Mouse (Mus musculus) myocyte (in vitro differentiated cells): ENCODE results near the gene Gm10277. TPM values are rescaled to one million over a fixed set of nuclear protein-coding genes. Genes with fewer than 3 reads are reported as not detected.

Experiments
- H3K27me3 ChIP-seq: one replicate; pipeline ENCODE4 v1.6.1; 2011; ENCODE audit not compliant: control insufficient read depth, insufficient read depth, insufficient read length
- H3K36me3 ChIP-seq: one replicate; pipeline ENCODE4 v1.6.1; 2011; ENCODE audit not compliant: control insufficient read depth, insufficient read depth
- H3K4me2 ChIP-seq: one replicate; pipeline ENCODE4 v1.6.1; 2011; ENCODE audit warnings: low read depth, control low read depth
- H3K4me3 ChIP-seq: one replicate; pipeline ENCODE4 v1.5.1; 2011; ENCODE audit warnings: mild to moderate bottlenecking, control low read depth, moderate library complexity
- H3K79me2 ChIP-seq: one replicate; pipeline ENCODE4 v1.6.1; 2011; ENCODE audit not compliant: control insufficient read depth, insufficient read depth
- H3ac ChIP-seq: one replicate; pipeline ENCODE4 v1.6.1; 2011; ENCODE audit not compliant: control insufficient read depth, insufficient read length
- CEBPB ChIP-seq: IDR thresholded peaks from 2 replicates; pipeline ENCODE4 v1.6.1; 2011; ENCODE audit warnings: mild to moderate bottlenecking, moderate library complexity; ENCODE audit not compliant: poor library complexity, insufficient read depth, severe bottlenecking
- E2F4 ChIP-seq: IDR thresholded peaks from one replicate; pipeline ENCODE4 v1.6.1; 2011; ENCODE audit warnings: mild to moderate bottlenecking, control low read depth, moderate library complexity; ENCODE audit not compliant: insufficient read depth
- MAX ChIP-seq: IDR thresholded peaks from one replicate; pipeline ENCODE4 v1.6.1; 2011; ENCODE audit warnings: low read depth, mild to moderate bottlenecking, control low read depth
- MYOD1 ChIP-seq, 3 experiments: IDR thresholded peaks; one replicate each; pipeline ENCODE4 v1.6.1; 2011; ENCODE audit warnings: control low read depth in 2 of 3, low read depth in 2 of 3, mild to moderate bottlenecking in 2 of 3, moderate library complexity in 1 of 3; ENCODE audit not compliant: insufficient read length in 2 of 3, control insufficient read depth in 1 of 3
- MYOG ChIP-seq, 3 experiments: IDR thresholded peaks; one replicate each; pipeline ENCODE4 v1.6.1; 2011; ENCODE audit warnings: control low read depth in 2 of 3, low read depth in 2 of 3, mild to moderate bottlenecking in 2 of 3; ENCODE audit not compliant: insufficient read length in 2 of 3, control insufficient read depth in 1 of 3, insufficient read depth in 1 of 3
- POLR2A ChIP-seq: IDR thresholded peaks from one replicate; pipeline ENCODE4 v1.6.1; 2011; ENCODE audit warnings: low read depth, mild to moderate bottlenecking, control low read depth, moderate library complexity; ENCODE audit not compliant: insufficient read length
- POLR2AphosphoS2 ChIP-seq: IDR thresholded peaks from one replicate; pipeline ENCODE4 v1.6.1; 2011; ENCODE audit warnings: low read depth, control low read depth; ENCODE audit not compliant: insufficient read length
- REST ChIP-seq: IDR thresholded peaks from one replicate; pipeline ENCODE4 v1.6.1; 2011; ENCODE audit warnings: mild to moderate bottlenecking, control low read depth, moderate library complexity; ENCODE audit not compliant: insufficient read depth, insufficient read length
- SRF ChIP-seq: IDR thresholded peaks from one replicate; pipeline ENCODE4 v1.6.1; 2011; ENCODE audit warnings: low read depth; ENCODE audit not compliant: control insufficient read depth, insufficient read length
- TCF12 ChIP-seq: IDR thresholded peaks from one replicate; pipeline ENCODE4 v1.6.1; 2011; ENCODE audit warnings: mild to moderate bottlenecking, control low read depth; ENCODE audit not compliant: poor library complexity, insufficient read depth, severe bottlenecking
- TCF3 ChIP-seq: IDR thresholded peaks from one replicate; pipeline ENCODE4 v1.6.1; 2011; ENCODE audit warnings: low read depth, control low read depth; ENCODE audit not compliant: insufficient read length
- USF1 ChIP-seq: IDR thresholded peaks from one replicate; pipeline ENCODE4 v1.6.1; 2011; ENCODE audit warnings: low read depth, mild to moderate bottlenecking, control low read depth, moderate library complexity
- polyA plus RNA-seq: library from polyadenylated mRNA; unstranded; fragments of >200 nt; fragmentation: generic; extraction: Trizol; gene quantifications from one replicate; pipeline ENCODE4 v1.2.1, GENCODE M21; 2012; ENCODE audit warnings: missing spikeins

The Gm10277 gene
- polyA plus RNA-seq, 1 experiment = 0.07 TPM

DNA sequence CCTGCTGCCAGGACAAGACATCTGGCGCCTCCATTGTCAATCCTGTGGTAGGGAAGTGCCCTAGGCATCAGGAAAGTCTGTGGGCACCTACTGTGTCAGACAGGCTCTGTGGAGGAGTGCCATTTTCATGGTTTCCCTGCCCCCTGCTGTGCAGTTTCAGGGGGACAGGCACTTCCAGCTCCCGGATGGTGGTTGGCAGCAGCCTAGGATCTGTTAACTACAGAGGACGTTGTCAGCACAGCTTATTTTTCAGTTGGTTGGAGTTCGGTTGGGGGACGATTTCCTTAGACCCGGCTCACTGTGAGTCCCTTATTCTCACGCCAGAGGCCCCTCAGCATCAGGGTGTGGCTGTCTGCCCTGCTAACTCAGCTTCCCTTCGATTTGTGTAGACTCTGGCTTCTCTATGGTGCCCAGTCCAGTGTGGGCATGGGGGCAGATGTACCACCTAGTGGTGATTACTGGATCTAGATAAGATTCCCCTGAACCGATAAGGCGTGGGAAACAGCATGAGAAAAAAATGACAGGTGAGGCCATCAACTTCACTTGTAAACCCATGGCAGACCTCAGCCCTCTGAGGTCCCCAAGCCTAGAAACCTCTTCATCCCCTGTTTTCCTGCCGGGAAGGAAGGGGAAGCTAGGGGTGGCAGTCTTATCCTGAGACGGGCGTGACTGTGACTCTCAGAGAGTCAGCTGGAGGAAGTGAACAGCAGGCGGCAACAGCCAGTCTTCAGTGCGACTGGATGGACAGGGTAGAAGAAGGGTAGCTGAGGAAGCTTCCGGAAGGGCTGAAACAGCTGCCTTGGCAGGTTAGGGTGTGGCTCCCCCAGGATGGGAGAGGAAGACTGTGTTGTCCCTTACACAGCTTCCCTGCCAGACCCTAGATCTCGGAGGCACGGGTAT is 3.5 kb downstream of the Gm10277 start:
- no peaks in the 10 kb centered on the region for H3K27me3 ChIP-seq
- H3K36me3 ChIP-seq = no peaks in the 10 kb centered on the region
- no peak overlapping the region for H3ac ChIP-seq
- peak overlapping the region; percentile 6 for H3K4me3 ChIP-seq
- peak overlapping the region; percentile 90 for H3K4me2 ChIP-seq
- H3K79me2 ChIP-seq = peaks cover 4% of the 10 kb centered on the region
- TF ChIP-seq MYOG (IDR thresholded peaks at IDR 0.05; ENCODE audit: control insufficient read depth in 1 of 3, insufficient read depth in 1 of 3, insufficient read length in 2 of 3, low read depth in 2 of 3) (peak in 1 of 3 experiments; percentile 21), POLR2AphosphoS2 (no peak), E2F4 (no peak), POLR2A (no peak), MYOD1 (IDR thresholded peaks at IDR 0.05; ENCODE audit: control insufficient read depth in 1 of 3, insufficient read length in 2 of 3, low read depth in 2 of 3) (peak in 1 of 3 experiments; percentile 45)

DNA sequence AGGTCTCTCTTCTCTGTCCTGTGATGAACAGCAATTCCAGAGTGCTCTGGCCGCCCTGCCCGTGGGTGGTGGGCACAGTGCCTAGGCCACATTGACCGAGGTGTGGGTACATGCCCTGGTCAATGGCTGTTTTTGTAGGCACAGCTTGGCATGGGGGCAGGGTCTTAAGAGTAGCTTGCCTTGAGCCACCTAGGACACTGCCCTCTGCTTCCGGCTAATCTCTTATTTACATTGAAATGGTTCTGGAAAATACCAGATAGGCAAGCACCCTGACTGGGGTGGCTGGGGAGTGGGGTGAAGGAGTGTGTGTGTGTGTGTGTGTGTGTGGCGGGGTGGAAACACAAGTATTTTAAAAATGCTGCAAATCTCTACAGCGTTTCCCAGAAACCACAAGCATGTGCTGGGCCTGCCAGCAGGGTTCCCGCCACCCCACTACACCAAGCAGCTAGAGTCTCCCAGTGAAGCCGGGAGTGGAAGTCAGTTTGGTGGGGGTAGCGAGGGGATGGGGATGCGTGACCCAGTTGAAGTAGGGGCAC is 4.3 kb downstream of the Gm10277 start:
- Histone ChIP-seq H3K4me2 (peak overlapping the region; percentile 90), H3K27me3 (no peaks in the 10 kb centered on the region), H3ac (no peak overlapping the region), H3K79me2 (peaks cover 4% of the 10 kb centered on the region), H3K4me3 (peak overlapping the region; percentile 6), H3K36me3 (no peaks in the 10 kb centered on the region)
- TF ChIP-seq MYOD1 (IDR thresholded peaks at IDR 0.05; ENCODE audit: control insufficient read depth in 1 of 3, insufficient read length in 2 of 3, low read depth in 2 of 3) = peak in 1 of 3 experiments; percentile 41
- TF ChIP-seq E2F4 = no peak
- peak in 1 of 3 experiments; percentile 31 for TF ChIP-seq MYOG (IDR thresholded peaks at IDR 0.05; ENCODE audit: control insufficient read depth in 1 of 3, insufficient read depth in 1 of 3, insufficient read length in 2 of 3, low read depth in 2 of 3)

DNA sequence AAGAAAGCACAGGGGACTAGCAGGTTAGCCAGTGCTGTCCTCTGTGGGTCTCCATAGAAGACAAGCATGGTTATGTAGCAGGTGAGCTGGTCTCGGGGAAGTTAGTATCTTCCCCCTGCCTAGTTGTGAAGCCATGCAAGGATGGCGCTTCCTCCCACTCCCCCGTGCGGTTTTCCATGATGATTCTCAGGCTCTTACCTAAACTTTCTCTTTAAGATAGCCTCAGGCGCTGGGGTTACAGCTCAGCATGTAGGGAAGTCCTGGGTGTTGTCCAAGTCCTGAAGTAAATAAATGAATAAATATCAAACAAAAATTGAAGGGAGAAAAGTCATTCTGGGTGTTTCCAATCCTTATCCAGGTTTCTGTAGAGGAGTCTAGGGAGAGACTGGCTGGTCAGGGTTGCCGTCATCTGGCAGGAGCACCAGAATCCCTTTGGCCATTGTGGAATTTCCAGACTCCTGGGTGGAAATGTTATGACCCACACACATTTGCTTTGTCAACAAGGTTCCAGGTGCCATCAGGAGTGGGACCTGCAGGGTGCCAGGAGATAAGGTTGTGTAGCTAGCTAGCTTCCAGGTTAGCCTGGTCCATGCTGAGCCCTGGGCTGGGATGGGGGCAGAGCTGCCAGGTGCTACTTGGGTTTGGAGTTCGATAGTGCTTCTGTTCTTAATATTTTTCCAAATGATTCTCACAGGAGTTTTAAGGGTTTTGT is 5.3 kb downstream of the Gm10277 start:
- Histone ChIP-seq H3K36me3 (no peaks in the 10 kb centered on the region), H3K27me3 (no peaks in the 10 kb centered on the region), H3K79me2 (peaks cover 6% of the 10 kb centered on the region), H3K4me3 (no peak overlapping the region), H3ac (no peak overlapping the region), H3K4me2 (peak overlapping the region; percentile 31)
- TF ChIP-seq SRF (no peak), POLR2AphosphoS2 (no peak), CEBPB (no peak), TCF12 (no peak), REST (no peak), POLR2A (no peak), USF1 (no peak), TCF3 (no peak), E2F4 (no peak), MYOD1 (IDR thresholded peaks at IDR 0.05; ENCODE audit: control insufficient read depth in 1 of 3, insufficient read length in 2 of 3, low read depth in 2 of 3) (no peak)

DNA sequence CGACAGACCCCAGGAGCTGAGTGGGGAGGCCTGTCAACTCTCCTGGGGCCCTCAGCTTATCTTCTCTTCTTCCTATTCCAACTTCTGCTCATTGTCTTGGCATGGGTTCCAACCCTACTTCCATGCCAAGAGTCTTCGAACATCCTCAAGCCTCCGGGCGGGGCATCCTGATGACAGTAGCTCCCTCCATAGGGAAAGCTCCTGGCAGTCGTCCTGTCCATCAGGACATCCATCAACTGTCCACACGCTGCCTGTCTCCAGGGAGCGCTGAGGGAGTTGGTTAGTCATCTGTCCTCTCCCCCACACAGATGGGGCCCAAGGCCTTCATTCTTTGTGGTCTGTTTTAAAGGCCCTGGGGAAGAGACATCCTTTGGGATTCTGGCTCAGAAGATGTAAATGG is 6.5 kb downstream of the Gm10277 start:
- H3K79me2 ChIP-seq = peaks cover 6% of the 10 kb centered on the region
- peak overlapping the region; percentile 31 for H3K4me2 ChIP-seq
- H3ac ChIP-seq = no peak overlapping the region
- TF ChIP-seq MAX (no peak), USF1 (no peak), SRF (no peak), CEBPB (0 out of 2 replicates have a peak, but pooled peaks have one; percentile 23), TCF12 (peak; percentile 1), TCF3 (no peak), MYOD1 (IDR thresholded peaks at IDR 0.05; ENCODE audit: control insufficient read depth in 1 of 3, insufficient read length in 2 of 3, low read depth in 2 of 3) (peak in 2 of 3 experiments; percentile 12 to 62), POLR2AphosphoS2 (no peak), REST (no peak)
- no peak overlapping the region for H3K4me3 ChIP-seq
- H3K27me3 ChIP-seq = no peaks in the 10 kb centered on the region
- H3K36me3 ChIP-seq = no peaks in the 10 kb centered on the region

DNA sequence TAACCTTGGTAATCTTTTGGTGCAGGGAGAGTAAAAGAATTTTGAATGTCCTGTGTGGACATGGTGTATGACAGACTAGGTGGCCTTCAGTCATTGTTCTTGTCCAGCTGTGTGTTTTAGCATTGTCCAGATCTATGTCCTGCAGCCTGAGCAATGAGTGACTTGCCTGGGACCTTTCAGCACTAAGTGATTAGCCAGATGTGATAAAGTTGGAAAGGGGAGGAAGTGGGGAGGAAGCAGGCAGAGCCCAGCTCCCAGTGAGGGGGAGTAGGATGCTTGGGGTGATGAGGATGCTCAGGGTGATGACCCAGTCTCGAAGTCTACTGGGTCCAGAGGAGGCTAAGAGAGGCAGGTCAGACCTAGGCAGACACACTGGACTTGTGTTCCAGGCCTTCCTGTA is 8.3 kb downstream of the Gm10277 start:
- Histone ChIP-seq H3ac (no peak overlapping the region), H3K36me3 (no peaks in the 10 kb centered on the region), H3K4me3 (no peak overlapping the region), H3K27me3 (no peaks in the 10 kb centered on the region), H3K4me2 (no peak overlapping the region), H3K79me2 (peaks cover 3% of the 10 kb centered on the region)
- TF ChIP-seq CEBPB (no peak), USF1 (no peak), SRF (no peak), MAX (no peak), REST (no peak), POLR2AphosphoS2 (no peak), TCF12 (no peak), MYOG (IDR thresholded peaks at IDR 0.05; ENCODE audit: control insufficient read depth in 1 of 3, insufficient read depth in 1 of 3, insufficient read length in 2 of 3, low read depth in 2 of 3) (no peak), POLR2A (no peak), E2F4 (no peak)
